Mouse (Mus musculus): ENCODE data around the gene Prnd.

Gene Prnd

DNA sequence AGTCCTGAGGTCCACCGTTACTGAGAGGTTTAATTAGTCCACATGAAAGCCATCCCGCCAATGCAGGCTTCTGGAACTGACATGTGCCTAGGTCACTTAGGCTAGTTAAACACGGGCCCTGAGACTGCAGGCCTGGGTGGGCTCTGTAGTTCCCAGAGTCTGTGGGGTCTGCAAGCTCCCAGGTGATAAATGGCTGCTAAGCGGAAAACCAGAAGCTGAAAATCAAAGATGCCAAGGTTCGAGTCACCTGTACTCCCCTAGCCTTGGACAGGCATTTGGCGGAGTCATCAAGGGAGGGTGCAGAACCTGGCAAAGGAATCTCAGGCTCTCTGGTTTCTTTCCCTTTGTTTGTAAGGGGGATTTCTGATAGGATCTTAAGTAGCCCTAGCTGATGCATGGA, 9.2 kb upstream of the Prnd start:
- DNase-seq, result no peak

DNA sequence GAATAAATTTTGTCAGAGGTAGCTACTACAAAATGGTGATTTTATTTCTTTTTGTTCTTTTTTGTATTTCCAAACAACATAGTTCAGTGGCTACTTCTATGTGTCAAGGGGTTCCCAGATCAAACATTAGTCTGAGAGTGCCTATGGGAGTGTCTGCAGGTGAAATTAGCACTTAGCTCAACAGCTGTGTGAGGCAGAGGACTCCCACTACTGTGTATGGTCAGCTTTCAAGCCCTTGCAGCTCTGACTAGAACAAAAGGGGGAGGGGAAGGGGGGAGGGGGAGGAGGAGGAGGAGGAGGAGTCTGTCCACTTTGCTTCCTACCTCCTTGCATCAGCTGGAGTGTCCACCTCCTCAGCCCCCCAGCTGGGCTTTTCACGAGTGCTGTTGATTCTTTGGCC, 6.3 kb upstream of the Prnd start:
- DNase-seq, result no peak

DNA sequence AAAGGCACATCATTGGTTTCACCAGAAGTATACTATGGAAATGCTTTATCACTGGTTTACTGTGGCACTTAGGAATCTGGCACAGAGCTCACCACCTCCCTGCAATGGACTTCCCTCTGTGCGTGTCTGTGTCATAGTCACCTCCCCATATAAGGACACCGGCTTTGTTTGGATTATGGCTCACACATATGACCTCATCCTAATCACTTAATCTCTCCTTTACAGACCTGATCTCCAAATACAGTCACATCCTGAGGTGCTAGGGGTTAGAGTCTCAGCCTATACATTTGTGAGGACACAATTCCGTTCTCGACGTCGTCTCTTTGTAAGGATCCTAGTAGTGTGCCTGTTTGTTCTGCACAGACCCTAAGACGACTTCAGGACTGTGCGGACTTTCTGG, 5.4 kb upstream of the Prnd start:
- DNase-seq, result no peak

DNA sequence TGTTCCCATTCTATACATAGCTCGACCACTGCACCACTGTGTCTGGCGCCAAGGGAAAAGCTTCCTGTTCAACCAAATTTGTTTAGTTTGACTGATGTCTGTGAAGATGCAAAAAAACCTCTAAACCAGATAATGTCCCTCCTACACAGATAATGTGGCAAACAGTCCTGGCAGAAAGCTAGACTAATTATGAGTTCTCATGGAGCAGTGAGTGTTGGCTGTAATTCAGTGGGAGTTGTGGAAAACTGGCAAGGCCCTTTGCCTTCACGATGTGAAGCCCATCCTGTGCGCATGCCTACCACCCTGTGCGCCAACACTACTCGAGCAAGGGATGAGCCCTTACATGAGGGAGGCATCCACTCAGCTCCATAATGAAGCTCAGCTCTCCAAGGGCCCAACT, 4.9 kb upstream of the Prnd start:
- DNase-seq, result no peak

DNA sequence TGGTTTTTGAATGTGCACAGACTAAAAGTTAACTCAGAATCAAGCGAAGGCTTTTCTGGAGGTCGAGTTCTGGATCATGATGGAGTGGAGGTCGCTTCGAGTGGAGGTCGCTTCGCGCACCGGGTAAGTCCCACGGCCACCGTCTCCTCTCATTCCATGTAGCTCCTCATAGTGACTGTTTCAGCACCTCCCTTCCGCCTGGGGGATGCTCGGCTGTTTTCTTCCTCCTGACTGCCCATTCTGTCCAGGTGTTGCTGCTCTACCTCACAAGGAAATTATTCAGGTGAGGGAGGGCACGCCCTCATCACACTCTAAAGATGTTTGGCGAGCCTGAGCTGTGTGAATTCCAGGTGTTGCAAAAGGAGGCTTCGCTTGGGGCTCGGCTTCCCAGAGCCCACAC, 4.3 kb upstream of the Prnd start:
- no peak for DNase-seq

DNA sequence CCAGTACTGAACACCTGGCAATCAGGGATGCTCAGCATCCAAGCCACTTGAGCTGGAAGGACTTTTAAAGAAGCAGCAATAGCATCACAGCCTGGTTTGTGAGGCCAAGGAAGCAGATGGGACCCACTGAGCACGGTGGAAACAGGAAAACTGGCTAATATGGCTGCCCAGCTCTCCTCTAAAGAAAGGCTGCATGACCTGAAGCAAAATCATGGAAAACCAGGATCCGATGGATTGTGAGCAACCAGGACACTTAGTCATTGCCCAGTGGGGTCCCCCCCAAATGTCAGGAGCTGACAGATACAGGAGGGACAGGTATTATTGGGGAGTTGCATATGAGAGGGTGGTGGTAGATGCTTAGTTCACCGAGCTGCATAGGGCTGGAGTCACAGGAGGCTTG, 2.5 kb upstream of the Prnd start:
- DNase-seq, result no peak

DNA sequence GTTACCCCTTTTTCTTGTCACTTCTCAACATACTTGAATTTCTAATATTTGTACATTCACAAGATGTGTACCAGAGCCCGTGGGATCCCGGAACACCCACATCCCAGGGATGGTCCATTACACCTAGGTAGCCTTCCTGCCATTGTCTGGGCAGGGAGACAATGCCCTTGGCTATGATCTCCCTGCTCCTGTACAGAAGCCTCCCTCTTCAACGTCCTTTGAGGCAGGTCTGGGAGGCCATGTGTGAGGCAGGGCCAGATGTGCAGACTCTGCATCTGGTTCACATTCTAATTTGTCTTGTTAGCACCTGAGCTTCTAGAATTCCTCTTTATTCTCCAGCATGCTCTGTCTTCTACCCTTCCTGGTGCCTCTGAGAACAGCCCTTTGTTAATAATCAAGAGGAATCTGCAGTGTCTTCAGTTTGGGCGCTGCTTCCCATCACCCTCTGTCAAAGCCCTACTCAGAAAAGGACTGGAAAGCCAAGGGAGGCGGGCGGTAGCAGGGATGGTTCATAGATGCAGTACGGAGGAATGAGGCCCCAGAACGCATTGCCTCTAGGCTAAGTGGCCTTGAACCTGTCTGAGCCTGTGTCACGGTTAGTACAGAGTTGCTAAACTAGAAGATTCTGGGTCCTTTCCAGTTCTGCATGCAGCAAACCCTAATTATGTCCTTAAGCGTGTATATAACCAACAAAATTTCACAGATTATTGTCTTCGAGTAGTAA, 1.6 kb upstream of the Prnd start:
- no peak for DNase-seq

DNA sequence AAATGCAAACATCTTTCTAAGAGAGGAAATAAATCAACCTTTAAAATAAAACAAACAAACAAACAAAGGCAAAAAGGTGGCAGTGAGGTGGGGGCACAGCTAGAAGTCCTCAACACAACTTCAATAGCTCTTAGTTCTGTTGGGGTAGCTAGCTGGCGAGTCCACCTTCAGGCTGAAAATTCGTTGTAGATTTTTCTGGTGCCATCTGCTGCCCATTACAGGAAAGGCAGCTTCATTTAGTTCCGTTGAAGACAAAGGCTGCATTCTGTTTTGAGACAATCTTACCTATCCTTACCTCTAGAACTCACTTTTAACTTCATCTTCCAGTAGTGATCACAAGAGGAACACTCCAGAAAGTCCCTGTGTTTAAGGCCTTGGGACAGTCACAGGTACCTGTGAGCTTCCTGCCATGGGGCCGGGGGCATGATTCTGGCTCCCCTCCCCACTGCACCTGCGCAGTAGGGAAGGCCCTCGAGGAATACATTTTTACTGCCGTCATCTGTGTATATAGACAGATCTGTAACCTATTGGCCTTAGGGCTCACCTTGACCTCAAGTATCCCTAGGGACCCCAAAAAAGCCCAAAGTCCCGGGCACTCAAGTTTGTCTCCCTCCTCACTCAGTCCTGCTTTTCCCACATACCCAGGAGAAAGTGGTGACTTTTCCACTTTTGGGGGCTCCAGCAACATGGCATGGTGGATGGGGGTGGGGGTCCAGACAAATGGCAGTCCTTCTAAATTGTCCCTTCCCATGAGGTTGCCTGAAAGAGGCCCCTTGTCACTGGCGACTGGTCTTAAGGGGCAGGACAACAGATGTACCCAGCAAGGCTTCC, 679 bp upstream of the Prnd start:
- DNase-seq, result peak; percentile 30

DNA sequence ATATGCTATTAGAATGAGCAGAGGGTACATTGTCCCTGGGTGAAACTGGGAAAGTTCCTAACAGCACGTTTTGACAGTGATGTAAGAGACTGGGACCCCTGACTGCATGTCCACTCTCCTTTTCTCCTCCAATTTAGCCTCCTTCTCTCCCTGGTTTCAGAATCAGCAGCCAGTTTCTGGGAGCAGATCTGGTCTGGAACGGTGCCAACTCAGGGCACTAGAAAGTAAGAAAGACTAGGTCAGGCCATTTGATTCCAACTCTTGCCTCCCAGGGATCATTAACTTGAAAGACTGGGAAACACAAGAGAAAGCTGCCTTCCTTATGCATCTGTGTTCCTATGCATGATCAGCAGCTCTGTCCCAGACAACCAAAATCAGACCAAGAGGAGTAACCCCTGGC, 1.8 kb downstream of the Prnd start:
- DNase-seq, result no peak

DNA sequence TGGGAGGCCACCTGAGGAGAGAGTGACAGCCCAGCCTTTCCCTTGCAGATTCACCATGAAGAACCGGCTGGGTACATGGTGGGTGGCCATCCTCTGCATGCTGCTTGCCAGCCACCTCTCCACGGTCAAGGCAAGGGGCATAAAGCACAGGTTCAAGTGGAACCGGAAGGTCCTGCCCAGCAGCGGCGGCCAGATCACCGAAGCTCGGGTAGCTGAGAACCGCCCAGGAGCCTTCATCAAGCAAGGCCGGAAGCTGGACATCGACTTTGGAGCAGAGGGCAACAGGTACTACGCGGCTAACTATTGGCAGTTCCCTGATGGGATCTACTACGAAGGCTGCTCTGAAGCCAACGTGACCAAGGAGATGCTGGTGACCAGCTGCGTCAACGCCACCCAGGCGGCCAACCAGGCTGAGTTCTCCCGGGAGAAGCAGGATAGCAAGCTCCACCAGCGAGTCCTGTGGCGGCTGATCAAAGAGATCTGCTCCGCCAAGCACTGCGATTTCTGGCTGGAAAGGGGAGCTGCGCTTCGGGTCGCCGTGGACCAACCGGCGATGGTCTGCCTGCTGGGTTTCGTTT, 2.4 kb downstream of the Prnd start:
- no peak for DNase-seq

DNA sequence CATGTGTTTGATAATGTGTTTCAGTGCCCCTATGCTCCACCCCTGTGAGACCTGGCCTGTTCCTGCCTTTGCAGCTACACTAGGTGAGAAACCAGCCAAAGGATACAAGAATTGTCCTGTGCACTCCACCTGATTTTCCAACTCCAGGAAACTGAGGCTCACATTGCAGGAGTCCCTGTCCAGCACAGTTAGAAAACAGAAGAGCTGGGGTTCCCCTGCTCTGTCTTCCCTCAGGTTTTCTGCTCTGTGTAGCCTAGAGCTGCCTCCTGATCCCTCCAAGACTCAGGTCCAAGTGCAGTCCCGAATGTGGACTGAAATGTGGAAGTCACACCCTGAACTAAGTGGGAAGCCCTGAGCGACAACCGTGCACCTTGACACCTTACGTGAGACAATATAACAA, 3.0 kb downstream of the Prnd start:
- no peak for DNase-seq

DNA sequence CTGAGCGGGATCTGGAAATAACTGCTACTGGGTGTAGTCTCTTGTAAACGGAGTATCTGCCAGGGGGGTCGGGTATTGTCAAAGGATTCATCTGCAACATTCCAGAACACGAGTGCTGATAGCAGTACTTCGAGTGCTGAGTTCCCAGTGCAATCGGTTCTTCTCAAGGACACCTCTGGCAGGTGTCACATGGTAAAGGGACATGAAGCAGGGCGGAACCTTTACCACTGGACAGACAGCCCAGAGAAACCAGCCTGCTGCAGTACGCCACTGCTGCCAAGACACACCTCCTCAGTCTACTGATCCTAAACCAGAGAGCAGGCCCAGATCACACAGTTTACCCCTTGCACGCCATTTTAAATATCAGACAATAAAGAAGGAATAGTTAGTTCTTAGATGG, 4.2 kb downstream of the Prnd start:
- DNase-seq, result no peak

DNA sequence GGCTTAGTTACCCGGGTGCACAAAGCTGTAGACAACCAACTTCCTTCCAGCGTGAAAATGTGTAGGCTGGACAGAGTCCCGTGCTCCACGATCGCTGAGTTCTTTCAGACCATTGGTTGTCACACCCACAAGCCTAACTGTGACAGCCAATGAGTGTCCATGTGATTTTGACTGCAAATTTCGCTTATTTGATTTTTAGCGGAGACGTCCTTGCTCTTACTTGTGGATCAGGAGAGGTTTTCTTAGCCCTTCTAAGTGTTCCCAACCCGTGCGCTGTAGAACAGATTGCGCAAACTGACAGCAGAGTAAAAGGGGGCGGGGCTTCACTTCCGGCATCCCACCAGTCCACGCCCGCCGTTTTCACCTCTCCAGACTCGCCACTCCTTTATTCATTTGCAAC, 4.6 kb downstream of the Prnd start:
- DNase-seq, result peak; percentile 37

DNA sequence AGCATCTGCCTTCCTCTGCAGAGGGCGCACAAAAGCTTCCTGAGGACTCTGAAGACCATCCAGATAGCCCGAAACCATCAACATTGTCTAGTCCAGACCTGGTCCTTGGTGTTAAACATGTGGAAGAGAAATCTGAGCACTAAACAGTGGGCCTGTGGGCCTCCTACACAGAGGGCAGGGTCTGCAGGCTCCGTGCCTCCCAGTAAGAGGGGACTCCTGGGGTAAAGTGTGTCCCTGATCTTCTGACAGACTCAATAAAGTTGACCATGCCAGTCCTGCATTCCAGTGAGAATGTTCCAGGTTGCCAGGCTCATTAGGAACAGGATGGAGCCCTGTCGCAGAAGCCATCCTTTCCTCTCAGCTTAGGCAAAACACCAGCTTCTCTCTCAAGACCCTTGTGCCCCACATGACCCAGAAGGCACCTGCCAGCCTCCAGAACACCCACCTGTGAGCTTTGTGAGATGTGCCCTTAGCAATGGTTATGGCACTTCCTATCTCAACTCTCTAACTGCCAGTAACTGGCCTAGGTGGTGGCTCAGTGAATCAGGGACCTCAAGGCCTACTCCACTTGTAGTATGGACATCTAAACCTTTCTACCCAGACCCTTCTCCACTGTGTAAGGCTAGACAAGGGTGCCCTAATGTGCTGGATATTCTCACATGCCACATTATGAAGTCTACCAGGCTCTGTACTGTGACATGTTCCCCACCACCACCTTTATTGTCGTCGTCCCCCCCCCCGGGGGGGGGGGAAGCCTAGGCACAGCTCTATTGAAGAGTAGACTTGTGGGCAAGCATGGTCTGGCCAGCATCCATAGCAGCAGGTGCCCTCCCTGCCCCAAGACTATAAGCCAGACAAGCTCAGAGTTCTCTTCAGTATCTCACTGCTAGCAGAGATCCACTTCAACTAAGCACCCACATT, 5.9 kb downstream of the Prnd start:
- no peak for DNase-seq

DNA sequence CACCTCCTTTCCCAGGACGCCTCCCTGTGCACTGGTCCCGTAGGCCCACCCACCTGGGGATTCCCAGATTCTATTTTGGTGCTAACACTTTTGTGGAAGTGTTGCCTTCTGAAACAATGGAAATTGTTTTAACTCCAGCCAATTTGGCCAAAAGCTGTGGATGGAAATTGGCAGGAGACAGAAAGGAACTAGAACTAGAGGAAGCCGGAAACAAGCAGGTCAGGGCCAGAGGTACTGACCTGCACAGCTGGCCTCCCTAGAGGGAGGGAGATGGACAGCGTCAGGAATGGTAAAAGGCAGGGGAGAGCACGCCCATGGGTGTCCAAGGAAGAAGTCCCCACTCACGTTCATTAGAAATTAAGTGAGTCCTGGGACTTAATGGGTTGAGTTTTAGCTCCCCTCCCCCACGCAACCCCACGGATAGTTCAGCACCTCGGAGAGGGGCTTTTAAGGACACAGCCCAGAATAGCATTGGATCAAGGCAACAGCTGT, 7.1 kb downstream of the Prnd start:
- DNase-seq, result no peak

DNA sequence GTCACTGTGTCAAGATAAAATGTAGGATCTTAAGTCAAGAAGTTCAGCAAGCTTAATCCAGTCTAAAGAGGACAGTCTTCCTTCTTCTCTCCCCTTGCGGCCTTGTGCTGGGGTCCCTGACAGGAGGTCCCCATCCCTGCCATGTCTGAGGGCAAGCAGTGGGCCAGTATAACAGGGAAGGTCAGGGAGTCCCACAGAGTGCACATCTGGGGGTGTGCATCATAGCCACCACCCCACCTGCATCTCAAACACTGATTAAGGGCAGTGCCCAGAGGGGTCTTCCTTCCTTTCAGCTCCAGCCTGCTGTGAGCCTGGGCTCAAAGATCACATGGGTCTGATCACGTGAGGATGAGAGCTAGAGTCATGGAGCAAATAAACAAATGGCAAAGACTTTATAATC, 11.0 kb downstream of the Prnd start:
- no peak for DNase-seq

DNA sequence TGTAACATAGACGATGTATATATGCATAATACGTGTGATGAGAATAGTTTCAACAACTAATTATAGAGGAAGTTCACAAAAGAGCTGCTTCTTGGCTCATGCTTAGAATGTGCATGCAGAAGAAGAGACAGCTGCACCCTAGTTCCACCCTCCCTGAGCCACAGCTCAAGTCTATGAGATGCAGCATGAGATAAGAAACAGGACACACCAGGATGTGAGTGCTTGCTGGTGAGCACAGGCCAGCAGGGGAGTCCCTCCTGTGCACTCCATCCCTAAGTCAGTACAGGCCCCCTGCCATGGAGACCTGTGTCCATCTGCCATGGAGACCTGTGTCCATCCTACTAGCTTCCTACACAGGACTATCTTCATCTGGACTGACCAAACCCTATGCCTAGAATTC, 19.9 kb downstream of the Prnd start:
- no peak for DNase-seq

DNA sequence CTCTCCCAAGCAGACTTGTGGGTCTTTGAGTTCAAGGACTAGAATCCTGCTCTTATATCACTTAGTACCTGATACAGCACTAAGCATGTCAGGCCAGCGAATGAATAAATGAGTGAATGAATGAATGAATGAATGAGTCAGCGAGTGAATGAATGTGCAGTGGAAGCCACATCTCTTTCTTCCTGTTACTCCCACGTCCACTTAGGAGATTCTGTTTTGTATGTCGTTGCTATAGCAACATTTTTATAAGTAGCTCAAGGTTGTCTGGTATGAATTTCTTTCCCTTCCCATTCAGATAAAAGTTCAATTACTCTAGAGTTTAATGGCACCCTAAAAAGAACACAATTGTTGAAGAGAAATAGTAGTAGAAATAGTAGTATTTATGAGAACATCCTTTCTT, 20.4 kb downstream of the Prnd start:
- DNase-seq, result no peak

DNA sequence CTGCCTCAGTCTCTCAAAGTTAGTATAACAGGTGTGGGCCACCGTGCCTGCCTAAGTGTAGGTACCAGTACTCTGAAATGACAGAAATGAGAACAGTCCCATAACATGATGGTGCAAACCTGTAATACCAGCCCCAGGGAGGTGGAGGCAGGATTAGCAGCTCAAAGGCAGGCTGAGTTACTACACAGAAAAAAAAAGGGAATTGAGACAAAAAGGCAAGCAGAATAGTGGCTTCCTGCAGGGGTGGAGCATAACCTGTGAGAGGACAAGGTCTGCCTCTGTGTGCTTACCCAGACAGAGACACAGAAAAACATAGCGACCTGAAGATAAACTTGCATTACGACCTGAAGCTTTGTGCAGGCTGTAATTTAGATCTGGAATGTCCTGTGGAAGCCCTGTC, 26.0 kb downstream of the Prnd start:
- DNase-seq, result no peak

DNA sequence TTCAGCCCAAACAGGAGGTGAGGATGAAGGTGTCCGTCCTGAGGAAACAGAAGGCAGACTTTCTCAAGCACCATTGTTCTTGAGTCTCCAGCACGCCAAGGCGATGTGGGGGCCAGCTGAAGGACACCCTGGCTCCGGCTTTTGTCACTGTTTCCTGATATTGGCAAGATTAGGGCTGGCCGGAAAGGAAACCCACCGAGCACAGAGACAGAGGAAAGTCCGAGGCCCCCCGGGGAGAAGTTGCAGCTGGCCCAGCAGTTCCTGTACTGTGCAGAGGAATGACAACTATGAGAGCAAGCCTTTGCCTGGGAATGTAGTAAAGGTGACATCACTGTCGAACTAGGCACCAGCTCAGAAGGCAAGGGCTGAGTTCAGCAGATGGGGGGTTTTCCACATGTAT, 30.2 kb downstream of the Prnd start:
- DNase-seq, result no peak

DNA sequence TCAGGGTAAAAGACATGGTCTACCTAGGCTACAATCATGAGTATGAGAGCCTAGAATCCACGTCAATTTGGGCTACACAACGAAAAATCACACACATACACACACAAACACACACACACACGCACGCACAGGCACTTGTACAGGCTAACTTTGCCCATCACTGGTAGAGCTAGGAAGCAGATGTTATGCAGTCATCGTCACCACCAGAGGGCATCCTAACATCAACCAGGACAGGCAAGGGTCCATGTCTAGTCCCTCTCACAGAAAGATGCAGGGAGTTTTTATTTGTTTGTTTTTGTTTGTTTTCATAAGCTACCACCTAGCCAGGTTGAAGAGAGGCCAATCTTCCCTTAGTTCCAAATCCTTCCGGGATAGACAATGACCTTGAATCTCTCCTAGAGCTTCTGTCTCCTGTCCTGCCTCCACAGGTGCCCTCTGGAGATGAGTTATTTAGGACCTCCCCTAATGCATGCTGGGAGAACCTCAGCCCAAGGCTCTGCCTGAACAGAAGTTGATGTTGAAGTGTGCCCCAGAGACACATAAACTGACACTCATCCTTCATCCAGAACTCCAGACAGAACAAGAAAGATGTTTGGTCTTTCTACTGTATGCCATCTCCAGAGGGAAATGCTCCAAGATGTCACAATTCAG, 32.0 kb downstream of the Prnd start:
- DNase-seq, result peak; percentile 58

DNA sequence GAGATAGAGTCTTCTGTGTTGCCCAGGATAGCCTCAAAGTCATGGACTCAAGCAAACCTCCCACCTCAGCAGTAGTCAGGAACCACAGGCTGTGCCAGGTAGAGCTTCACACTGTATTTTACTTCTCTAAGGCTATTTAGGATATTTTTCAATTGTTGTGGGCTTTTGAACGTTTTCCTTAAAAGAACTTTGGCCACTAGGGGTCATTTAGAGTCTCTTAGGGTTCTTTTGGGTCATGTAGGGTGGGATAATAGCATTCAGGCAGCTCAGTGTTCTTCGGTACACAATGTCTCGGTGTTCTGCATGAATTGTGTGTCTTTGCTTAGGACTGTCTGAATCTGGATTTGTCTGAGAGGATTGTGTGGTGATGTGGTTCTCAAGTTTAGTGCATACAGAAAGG, 37.3 kb downstream of the Prnd start:
- DNase-seq, result no peak

DNA sequence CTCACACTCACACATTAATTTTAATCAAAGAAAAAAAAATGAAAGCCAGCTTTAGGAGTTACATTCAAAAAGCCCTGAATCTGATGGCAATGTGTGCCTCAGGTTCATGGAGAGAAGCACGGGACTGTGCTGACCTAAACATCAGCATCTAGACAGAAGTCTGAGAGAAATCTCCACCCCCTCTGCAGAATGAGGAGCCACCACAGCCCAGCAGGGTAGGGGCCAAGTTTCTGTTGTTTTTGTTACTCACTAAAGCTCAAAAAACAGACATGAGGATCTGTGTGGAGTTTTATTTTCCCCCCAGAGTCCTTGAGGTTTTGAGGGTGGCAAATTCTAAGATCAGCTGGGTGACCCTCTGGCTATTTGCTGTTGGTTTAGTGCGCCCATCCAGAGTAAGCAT, 37.9 kb downstream of the Prnd start:
- DNase-seq, result no peak
